Mouse (Mus musculus) limb, embryonic 13.5 days (tissue): ENCODE data around the gene Capn1. TPM values are rescaled to one million over a fixed set of nuclear protein-coding genes. Genes with fewer than 3 reads are reported as not detected.
A peak's percentile ranks its signal among the peaks of the same experiment; 100 is the strongest.
"Not testable (repeated sequence)": the region's sequence is repeated elsewhere in the genome, so short reads cannot be mapped to it uniquely, and the experiment has no call there.

ENCODE experiments used
- ATAC-seq: fragments of 200-750 bp; cut with Nextera tagmentation; 2 replicates; pipeline ENCODE4 v1.8.0; 2017; ENCODE audit warnings: low read depth, moderate number of reproducible peaks, moderate TSS enrichment; ENCODE audit not compliant: low FRiP score
- H3K27ac ChIP-seq: fragments of 300-500 bp; sonication (generic); 2 replicates; pipeline ENCODE4 v1.5.1; 2015; ENCODE audit warnings: inconsistent platforms, mild to moderate bottlenecking, moderate library complexity
- H3K27me3 ChIP-seq: fragments of 300-500 bp; sonication (generic); 2 replicates; pipeline ENCODE4 v1.6.1; 2015; ENCODE audit warnings: mild to moderate bottlenecking, inconsistent platforms
- H3K36me3 ChIP-seq: fragments of 300-500 bp; sonication (generic); 2 replicates; pipeline ENCODE4 v1.6.1; 2015; ENCODE audit warnings: inconsistent platforms, mild to moderate bottlenecking, moderate library complexity
- H3K4me1 ChIP-seq: fragments of 300-500 bp; sonication (generic); 2 replicates; pipeline ENCODE4 v1.6.1; 2015; ENCODE audit warnings: inconsistent platforms
- H3K4me2 ChIP-seq: fragments of 300-500 bp; sonication (generic); replicated peaks from 2 replicates; pipeline ENCODE4 v1.6.1; 2015; ENCODE audit warnings: inconsistent platforms, mild to moderate bottlenecking, moderate library complexity
- H3K4me3 ChIP-seq: fragments of 300-500 bp; sonication (generic); 2 replicates; pipeline ENCODE4 v1.5.1; 2015; ENCODE audit warnings: moderate library complexity, mild to moderate bottlenecking, inconsistent platforms
- H3K9ac ChIP-seq: fragments of 300-500 bp; sonication (generic); 2 replicates; pipeline ENCODE4 v1.6.1; 2015; ENCODE audit warnings: mild to moderate bottlenecking, inconsistent platforms
- H3K9me3 ChIP-seq: fragments of 300-500 bp; sonication (generic); 2 replicates; pipeline ENCODE4 v1.6.1; 2016; ENCODE audit warnings: inconsistent platforms
- WGBS: fragments of 180-500 bp; shearing (Covaris S2); methylation state at CpG from one replicate; pipeline ENCODE4 v1.1.7; 2015; 5-methylcytosine and 5-hydroxymethylcytosine counted together
- polyA plus RNA-seq: library from polyadenylated mRNA; unstranded; fragments of >200 nt; fragmentation: Nextera tagmentation; extraction: Ambion mirVana; gene quantifications from 2 replicates; pipeline ENCODE4 v1.2.1, GENCODE M21; 2015

The Capn1 gene
- polyA plus RNA-seq, 1 experiment from 2014 or later = 8.0 TPM

GRCm38 (mm10) chr19:6048681-6049410, 33.1 kb upstream of the Capn1 start:
- Histone ChIP-seq H3K4me1 (peaks cover 23% of the 10 kb centered on the region), H3K9ac (peak overlapping the region; percentile 95; the same call in 1 of the 2 replicates), H3K9me3 (no peaks in the 10 kb centered on the region), H3K27ac (no peak overlapping the region), H3K4me2 (peak overlapping the region; percentile 98; the same call in 1 of the 2 replicates), H3K4me3 (no peak overlapping the region), H3K36me3 (peaks cover 59% of the 10 kb centered on the region), H3K27me3 (no peaks in the 10 kb centered on the region)
- 87% methylated on average over 11 of the region's 11 CpGs for WGBS
- ATAC-seq = no peak

- Histone ChIP-seq H3K4me2 (peak overlapping the region; percentile 98), H3K9me3 (no peaks in the 10 kb centered on the region), H3K27ac (no peak overlapping the region), H3K4me1 (peaks cover 23% of the 10 kb centered on the region), H3K27me3 (no peaks in the 10 kb centered on the region), H3K9ac (peak overlapping the region; percentile 95), H3K4me3 (peak overlapping the region; percentile 93), H3K36me3 (peaks cover 49% of the 10 kb centered on the region)
- WGBS = 85% methylated on average over 8 of the region's 8 CpGs
- ATAC-seq = no peak
Measured at GRCm38 (mm10) chr19:6047899-6048166, 32.1 kb upstream of the Capn1 start.

GRCm38 (mm10) chr19:6047154-6047898, 31.6 kb upstream of the Capn1 start:
- peak; percentile 7 for ATAC-seq
- WGBS = 2% methylated on average over 41 of the region's 44 CpGs
- Histone ChIP-seq H3K9me3 (no peaks in the 10 kb centered on the region), H3K27me3 (no peaks in the 10 kb centered on the region), H3K27ac (peak overlapping the region; percentile 99), H3K4me3 (peak overlapping the region; percentile 93), H3K4me2 (peak overlapping the region; percentile 98), H3K36me3 (peaks cover 44% of the 10 kb centered on the region), H3K9ac (peak overlapping the region; percentile 95), H3K4me1 (peaks cover 23% of the 10 kb centered on the region)

- Histone ChIP-seq H3K9ac (peak within 1 kb of the TSS; percentile 95), H3K27ac (peak within 1 kb of the TSS; percentile 99), H3K4me3 (peak within 1 kb of the TSS; percentile 93), H3K36me3 (peaks cover 36% of the 10 kb centered on the region), H3K4me2 (peak within 1 kb of the TSS; percentile 98), H3K9me3 (no peaks in the 10 kb centered on the region), H3K4me1 (peaks cover 23% of the 10 kb centered on the region), H3K27me3 (no peaks in the 10 kb centered on the region)
- under 1% methylated on average over 65 of the region's 65 CpGs for WGBS
- peak; percentile 94 for ATAC-seq
Measured at GRCm38 (mm10) chr19:6046294-6047153, 30.8 kb upstream of the Capn1 start, which contains the start of gene Syvn1. TSS of gene Syvn1 (plus strand) at chr19:6046576.

GRCm38 (mm10) chr19:6045366-6046293, 29.9 kb upstream of the Capn1 start:
- Histone ChIP-seq H3K9me3 (no peaks in the 10 kb centered on the region), H3K27me3 (no peaks in the 10 kb centered on the region), H3K4me3 (peak overlapping the region; percentile 93), H3K4me1 (peaks cover 23% of the 10 kb centered on the region), H3K4me2 (peak overlapping the region; percentile 98), H3K36me3 (peaks cover 27% of the 10 kb centered on the region), H3K9ac (peak overlapping the region; percentile 95), H3K27ac (peak overlapping the region; percentile 99)
- ATAC-seq = peak; percentile 5; the same call in 1 of the 2 replicates
- WGBS = 16% methylated on average over 20 of the region's 20 CpGs

- not testable (repeated sequence) for H3K4me2 ChIP-seq, H3K9ac ChIP-seq, H3K4me3 ChIP-seq, ATAC-seq, H3K27me3 ChIP-seq, H3K9me3 ChIP-seq, H3K27ac ChIP-seq
- Histone ChIP-seq H3K4me1 (peaks cover 23% of the 10 kb centered on the region), H3K36me3 (peaks cover 12% of the 10 kb centered on the region)
- WGBS = 63% methylated on average over 4 of the region's 4 CpGs
Measured at GRCm38 (mm10) chr19:6044102-6044501, 28.4 kb upstream of the Capn1 start.

- Histone ChIP-seq H3K27me3 (no peaks in the 10 kb centered on the region), H3K9me3 (no peaks in the 10 kb centered on the region), H3K36me3 (no peaks in the 10 kb centered on the region), H3K4me3 (no peak overlapping the region), H3K9ac (no peak overlapping the region), H3K27ac (no peak overlapping the region), H3K4me2 (no peak overlapping the region), H3K4me1 (peaks cover 10% of the 10 kb centered on the region)
- 90% methylated on average over 9 of the region's 9 CpGs for WGBS
- no peak for ATAC-seq
Measured at GRCm38 (mm10) chr19:6042293-6042692, 26.6 kb upstream of the Capn1 start.

- no peak for ATAC-seq
- no peak overlapping the region for H3K4me2 ChIP-seq
Measured at GRCm38 (mm10) chr19:6040002-6040401, 24.3 kb upstream of the Capn1 start.

GRCm38 (mm10) chr19:6038326-6038725, 22.6 kb upstream of the Capn1 start:
- H3K4me2 ChIP-seq = no peak overlapping the region
- H3K36me3 ChIP-seq = no peaks in the 10 kb centered on the region
- H3K27me3 ChIP-seq = no peaks in the 10 kb centered on the region
- H3K4me1 ChIP-seq = no peaks in the 10 kb centered on the region
- H3K27ac ChIP-seq = no peak overlapping the region
- no peak overlapping the region for H3K9ac ChIP-seq
- WGBS = 84% methylated on average over 7 of the region's 7 CpGs
- no peak for ATAC-seq
- H3K9me3 ChIP-seq = no peaks in the 10 kb centered on the region
- no peak overlapping the region for H3K4me3 ChIP-seq

More at GRCm38 (mm10) chr19:6040002-6040401, 24.3 kb upstream of the Capn1 start:
- no peaks in the 10 kb centered on the region for H3K9me3 ChIP-seq
- no peaks in the 10 kb centered on the region for H3K36me3 ChIP-seq
- no peak overlapping the region for H3K27ac ChIP-seq
- H3K9ac ChIP-seq = no peak overlapping the region
- no peaks in the 10 kb centered on the region for H3K27me3 ChIP-seq
- H3K4me1 ChIP-seq = peaks cover under 1% of the 10 kb centered on the region
- H3K4me3 ChIP-seq = no peak overlapping the region

- no peak for ATAC-seq
- Histone ChIP-seq H3K9ac (no peak overlapping the region), H3K4me3 (no peak overlapping the region), H3K27ac (no peak overlapping the region), H3K4me1 (no peaks in the 10 kb centered on the region), H3K27me3 (no peaks in the 10 kb centered on the region), H3K36me3 (no peaks in the 10 kb centered on the region), H3K4me2 (no peak overlapping the region), H3K9me3 (no peaks in the 10 kb centered on the region)
Measured at GRCm38 (mm10) chr19:6037695-6038094, 22.0 kb upstream of the Capn1 start.

GRCm38 (mm10) chr19:6035966-6036585, 20.4 kb upstream of the Capn1 start:
- Histone ChIP-seq H3K9me3 (no peaks in the 10 kb centered on the region), H3K27ac (no peak overlapping the region), H3K4me3 (no peak overlapping the region), H3K4me1 (no peaks in the 10 kb centered on the region), H3K9ac (no peak overlapping the region), H3K4me2 (no peak overlapping the region), H3K36me3 (no peaks in the 10 kb centered on the region), H3K27me3 (no peaks in the 10 kb centered on the region)
- ATAC-seq = no peak
- WGBS = 76% methylated on average over 9 of the region's 9 CpGs
